Mouse (Mus musculus) ES-E14 (cell line): ENCODE measurements around the gene Slc12a7.

Experiments
- CHD2 ChIP-seq: IDR thresholded peaks from 2 replicates; pipeline ENCODE4 v1.6.1; 2014; ENCODE audit warnings: mild to moderate bottlenecking, low read depth, low read length, inconsistent platforms
- HCFC1 ChIP-seq: IDR thresholded peaks from 2 replicates; pipeline ENCODE4 v1.6.1; 2012; ENCODE audit warnings: low read length, inconsistent platforms, borderline replicate concordance; ENCODE audit not compliant: insufficient read depth
- MAFK ChIP-seq: IDR thresholded peaks from 2 replicates; pipeline ENCODE4 v1.6.1; 2014; ENCODE audit warnings: mild to moderate bottlenecking, low read depth, low read length, inconsistent platforms; ENCODE audit not compliant: insufficient read depth
- ZC3H11A ChIP-seq: IDR thresholded peaks from 2 replicates; pipeline ENCODE4 v1.6.1; 2012; ENCODE audit warnings: low read depth, mild to moderate bottlenecking, inconsistent platforms, low read length, borderline replicate concordance
- ZNF384 ChIP-seq: IDR thresholded peaks from 2 replicates; pipeline ENCODE4 v1.6.1; 2012; ENCODE audit warnings: low read depth, low read length, inconsistent platforms

DNA sequence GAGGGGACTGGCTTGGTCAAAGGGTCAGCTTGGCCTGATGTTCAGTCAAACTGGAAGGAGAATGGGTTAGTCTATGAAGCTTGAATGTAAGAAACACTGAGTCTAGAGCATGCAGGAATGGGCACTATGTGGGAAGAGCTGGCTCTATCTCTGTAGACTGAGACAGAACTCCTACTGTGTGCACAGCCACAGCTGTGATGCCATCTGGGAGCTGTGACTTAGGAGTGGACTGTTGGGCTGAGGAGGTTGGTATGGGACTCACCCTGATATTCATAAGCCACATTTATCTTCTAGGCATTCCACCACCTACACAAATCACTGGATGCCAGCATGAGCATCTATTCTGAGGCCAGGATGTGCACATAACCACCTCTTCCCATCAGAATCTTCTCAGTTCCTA is 24.5 kb downstream of the Slc12a7 start:
- TF ChIP-seq HCFC1 (no peak), ZNF384 (no peak), MAFK (no peak), CHD2 (no peak), ZC3H11A (no peak)
